Mouse (Mus musculus): Measurements from ENCODE around the gene Zfp597.
"Not testable (repeated sequence)": the region's sequence is repeated elsewhere in the genome, so short reads cannot be mapped to it uniquely, and the experiment has no call there.

Gene Zfp597

DNA sequence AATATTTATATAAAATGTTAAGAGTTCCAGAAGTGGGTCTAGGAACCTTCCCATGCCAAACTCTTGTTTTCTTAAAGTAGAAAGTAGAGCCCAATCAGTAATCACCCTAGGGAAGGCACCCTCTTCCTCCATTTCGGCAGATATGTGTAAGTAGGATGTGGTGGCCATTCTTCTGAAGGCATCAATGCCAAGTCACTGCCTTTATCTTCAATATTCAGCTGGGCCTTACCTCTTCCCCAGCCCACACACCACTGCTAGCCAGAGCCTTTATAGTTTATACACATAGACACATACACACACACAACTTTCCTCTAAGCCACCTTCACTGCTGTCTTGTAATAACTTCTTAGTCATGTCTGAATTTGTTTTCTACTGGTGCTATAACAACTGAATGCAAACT, 28.6 kb downstream of the Zfp597 start:
- DNase-seq (ENCODE audit: low spot score), result no peak

GRCm38 (mm10) chr16:3854437-3855182, 29.8 kb downstream of the Zfp597 start:
- DNase-seq (ENCODE audit: low spot score), result no peak

DNA sequence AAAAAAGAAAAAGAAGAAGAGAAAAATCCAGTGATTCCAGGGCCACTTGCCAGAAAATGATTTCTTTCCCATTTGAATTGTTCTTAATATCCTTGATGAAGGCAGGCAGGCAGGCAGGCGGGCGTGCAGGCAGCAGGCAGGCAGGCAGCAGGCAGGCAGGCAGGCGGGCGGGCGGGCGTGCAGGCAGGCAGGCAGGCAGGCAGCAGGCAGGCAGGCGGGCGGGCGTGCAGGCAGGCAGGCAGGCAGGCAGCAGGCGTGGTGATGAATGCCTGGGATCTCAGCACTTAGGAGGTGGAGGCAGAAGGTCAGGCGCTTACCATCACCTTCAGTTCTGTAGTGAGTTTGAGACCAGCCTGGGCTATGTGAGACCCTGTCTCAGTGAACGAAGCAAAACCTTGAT, 31.8 kb downstream of the Zfp597 start:
- DNase-seq (ENCODE audit: low spot score), result no peak

GRCm38 (mm10) chr16:3851301-3851700, 33.1 kb downstream of the Zfp597 start:
- DNase-seq (ENCODE audit: low spot score), result peak; percentile 52

DNA sequence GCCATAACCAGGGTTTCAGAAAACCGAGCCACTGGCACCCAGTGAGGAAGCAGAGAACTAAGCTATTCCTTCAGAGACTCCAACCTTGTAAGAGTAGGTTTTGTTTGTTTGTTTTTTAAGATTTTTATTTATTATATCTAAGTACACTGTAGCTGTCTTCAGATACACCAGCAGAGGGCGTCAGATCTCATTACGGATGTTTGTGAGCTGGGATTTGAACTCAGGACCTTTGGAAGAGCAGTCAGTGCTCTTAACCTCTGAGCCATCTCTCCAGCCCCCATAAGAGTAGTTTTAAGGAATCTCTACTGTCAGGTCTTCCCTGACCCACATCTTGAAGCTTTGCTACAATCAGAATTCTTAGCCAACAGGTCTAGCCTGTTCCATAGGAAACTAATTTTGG, 35.9 kb downstream of the Zfp597 start:
- no peak for DNase-seq (ENCODE audit: low spot score)

GRCm38 (mm10) chr16:3847871-3848270, 36.5 kb downstream of the Zfp597 start:
- no peak for DNase-seq (ENCODE audit: low spot score)

- DNase-seq (ENCODE audit: low spot score), result peak; percentile 93
Observed at GRCm38 (mm10) chr16:3846711-3847518, 37.4 kb downstream of the Zfp597 start, which contains the start of gene Zfp174. Gene Zfp174, plus strand, starts transcription at chr16:3847268.

- no peak for DNase-seq (ENCODE audit: low spot score)
Observed at GRCm38 (mm10) chr16:3843796-3844195, 40.6 kb downstream of the Zfp597 start.

DNA sequence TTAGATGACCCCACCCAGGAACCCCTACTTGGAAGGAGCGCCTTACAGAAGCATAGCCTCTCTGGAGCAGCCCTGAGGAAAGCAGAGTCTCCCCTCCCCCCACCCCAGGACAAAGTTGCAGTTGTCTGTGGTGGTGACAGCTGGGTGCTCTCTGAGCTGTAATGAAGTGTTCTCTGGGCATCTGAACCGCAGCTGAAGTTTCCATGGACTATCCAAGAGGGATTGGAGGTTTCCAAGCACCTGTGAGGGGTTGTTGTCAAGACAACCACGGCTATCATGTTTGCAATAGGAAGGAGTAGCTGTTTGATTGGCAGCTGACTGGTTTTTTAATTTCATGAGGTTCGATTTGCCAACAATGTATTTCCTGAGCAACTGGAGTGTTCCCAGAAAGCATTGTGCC, 41.4 kb downstream of the Zfp597 start:
- no peak for DNase-seq (ENCODE audit: low spot score)

DNA sequence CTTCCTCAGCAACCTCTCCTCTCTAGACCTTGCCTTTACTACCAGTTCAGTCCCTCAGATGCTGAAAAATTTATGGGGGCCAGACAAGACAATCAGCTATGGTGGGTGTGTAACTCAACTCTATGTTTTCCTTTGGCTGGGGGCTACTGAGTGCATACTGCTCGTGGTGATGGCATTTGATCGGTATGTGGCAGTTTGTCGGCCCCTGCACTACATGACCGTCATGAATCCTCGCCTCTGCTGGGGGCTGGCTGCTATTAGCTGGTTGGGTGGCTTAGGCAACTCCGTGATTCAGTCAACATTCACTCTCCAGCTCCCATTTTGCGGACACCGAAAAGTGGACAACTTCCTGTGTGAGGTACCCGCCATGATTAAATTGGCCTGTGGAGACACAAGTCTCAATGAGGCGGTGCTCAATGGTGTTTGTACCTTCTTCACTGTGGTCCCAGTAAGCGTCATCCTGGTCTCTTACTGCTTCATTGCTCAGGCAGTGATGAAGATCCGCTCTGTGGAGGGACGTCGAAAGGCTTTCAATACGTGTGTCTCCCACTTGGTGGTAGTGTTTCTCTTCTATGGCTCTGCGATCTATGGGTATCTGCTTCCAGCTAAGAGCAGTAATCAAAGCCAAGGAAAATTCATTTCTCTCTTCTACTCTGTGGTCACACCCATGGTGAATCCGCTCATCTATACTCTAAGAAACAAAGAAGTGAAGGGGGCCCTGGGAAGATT, 45.0 kb downstream of the Zfp597 start:
- DNase-seq (ENCODE audit: low spot score), result no peak

GRCm38 (mm10) chr16:3835461-3835860, 48.9 kb downstream of the Zfp597 start:
- no peak for DNase-seq (ENCODE audit: low spot score)

DNA sequence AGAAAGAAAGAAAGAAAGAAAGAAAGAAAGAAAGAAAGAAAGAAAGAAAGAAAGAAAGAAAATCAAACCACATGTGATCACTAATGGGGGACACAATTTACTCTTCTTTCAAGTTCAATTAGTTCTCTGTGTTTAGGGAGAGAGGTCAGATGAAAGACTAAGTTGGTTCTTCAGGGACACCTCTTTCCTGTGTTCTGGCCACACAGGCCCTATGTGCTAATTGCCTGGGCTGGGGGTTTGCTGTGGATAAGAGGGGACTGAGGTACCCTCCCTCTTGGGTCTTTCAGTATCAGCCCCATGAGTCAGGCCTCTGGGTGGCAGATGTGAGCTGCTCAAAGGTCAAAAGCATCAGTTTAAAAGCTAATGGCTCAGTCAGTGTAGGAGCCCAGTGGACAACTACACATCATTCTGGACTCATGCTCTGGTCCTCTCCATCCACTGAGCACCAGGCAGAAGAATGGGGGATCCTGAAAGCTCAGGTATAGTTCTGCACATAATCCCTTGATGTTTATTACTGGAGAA, 53.7 kb downstream of the Zfp597 start, which contains the start of gene Olfr15:
Olfr15 (plus strand) TSS at position 291 of the 522 bp plus-strand sequence.
- no peak for DNase-seq (ENCODE audit: low spot score)

DNA sequence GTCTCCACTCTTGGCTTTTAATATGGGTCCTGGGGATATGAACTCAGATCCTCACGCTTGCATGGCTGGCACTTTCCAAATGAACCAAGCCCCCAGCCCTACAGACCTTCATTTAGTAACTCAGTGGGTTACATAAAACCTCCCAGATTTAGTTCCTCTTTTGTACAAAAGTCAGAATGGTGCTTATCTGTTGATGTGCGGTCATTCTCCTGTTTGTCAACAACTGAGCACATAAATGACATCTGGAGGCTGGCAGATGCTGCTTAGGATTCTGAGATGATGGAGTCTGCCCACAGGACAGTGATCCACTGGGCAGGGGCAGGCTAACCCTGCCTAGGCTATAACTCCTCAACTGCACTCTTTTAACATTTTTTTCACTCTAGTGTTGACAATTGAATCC, 54.6 kb downstream of the Zfp597 start:
- no peak for DNase-seq (ENCODE audit: low spot score)

DNA sequence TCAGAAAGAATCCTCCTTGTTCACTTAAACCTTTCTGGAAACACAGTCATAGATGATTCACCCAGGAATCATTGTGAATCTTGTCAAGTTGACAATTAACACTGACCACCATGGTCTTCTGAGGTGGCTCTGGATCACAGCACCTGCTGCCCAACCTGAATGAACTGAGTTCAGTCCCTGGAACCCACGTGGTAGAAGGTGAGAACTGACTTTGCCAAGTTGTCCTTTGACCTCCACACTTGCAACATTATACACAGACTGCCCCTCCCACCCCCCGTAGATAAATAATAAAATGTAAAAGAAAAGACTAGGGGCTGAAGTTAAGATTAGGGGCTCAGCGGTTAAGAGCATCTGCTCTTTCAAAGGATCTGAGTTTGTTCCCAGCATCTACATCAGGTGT, 56.3 kb downstream of the Zfp597 start:
- DNase-seq (ENCODE audit: low spot score), result no peak

GRCm38 (mm10) chr16:3820202-3820601, 64.2 kb downstream of the Zfp597 start:
- peak; percentile 11 for DNase-seq (ENCODE audit: low spot score)

- DNase-seq (ENCODE audit: low spot score), result not testable (repeated sequence)
Observed at GRCm38 (mm10) chr16:3814667-3815066, 69.7 kb downstream of the Zfp597 start.

Measured in ovary, adult 18-20 months (tissue).